Mouse (Mus musculus): ENCODE data around the gene AU040320. TPM values are rescaled to one million over a fixed set of nuclear protein-coding genes. Genes with fewer than 3 reads are reported as not detected.

AU040320 gene
- total RNA-seq, 2 experiments from 2014 or later = 18.6 to 24.2 TPM

DNA sequence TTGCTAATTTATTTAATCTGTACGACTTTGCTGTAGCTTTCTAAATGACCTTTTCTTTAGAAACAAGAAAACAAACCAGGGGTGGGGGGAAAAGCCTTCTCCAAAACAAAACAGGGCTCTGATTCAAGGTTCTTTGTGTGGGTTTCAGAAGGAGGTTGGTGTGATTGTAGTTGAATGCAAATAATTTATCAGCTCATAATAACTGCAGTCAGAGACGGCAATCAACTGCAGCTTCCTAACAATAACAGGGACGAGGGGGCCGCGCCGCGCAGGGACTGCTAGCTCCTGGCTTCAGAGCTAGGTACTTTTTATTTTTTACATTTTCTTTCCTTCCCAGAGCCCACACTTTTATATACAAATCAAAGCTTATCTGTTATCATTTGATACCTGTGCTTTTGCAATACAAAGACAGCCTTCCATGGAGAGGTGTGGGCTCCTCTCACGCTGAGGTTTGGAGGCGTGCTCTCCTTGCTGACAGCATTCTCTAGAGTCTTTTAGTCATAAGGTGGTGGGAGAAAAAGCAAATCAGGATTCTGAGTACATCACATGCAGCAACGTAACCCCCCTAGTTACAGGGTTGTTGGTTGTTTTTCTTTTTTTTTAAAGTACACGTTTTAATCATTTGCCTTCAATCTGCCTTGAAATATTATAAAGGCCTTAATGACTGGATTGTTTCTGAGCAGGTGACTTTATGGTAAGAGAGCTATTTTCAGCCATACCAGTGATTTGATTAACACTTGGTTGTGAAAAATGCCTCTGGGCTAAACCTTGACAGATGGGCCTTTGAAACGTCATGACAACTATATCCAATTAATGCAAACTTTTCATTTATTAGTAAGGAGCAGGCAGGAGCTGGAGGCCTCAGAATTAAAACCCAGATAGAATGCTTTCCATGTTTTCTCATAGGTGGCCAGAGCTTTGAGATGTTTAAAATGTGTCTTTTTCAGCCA lies 26.8 kb downstream of the AU040320 start:
- no peak for ATAC-seq (ENCODE audit: poor library complexity, severe bottlenecking)

DNA sequence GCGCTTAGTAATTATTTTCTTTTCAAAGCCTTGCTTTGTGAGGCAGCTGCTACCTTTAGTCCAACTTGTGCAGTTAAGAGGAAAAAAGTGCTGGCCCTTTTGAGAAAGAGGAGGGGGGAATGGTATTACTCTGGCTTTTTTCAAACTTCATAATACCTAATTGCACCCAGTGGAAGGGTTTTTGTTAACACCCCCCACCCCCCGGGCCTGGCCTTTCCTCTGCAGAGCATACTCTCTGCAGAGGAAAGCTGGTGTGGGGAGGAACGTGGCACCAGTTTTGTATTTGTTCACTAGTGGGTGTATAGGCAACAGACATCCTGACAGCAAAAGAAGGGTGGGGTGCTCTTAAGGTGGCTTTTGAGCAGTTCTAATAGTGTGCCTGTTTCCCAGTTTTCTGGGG lies 28.5 kb downstream of the AU040320 start:
- no peak for ATAC-seq (ENCODE audit: poor library complexity, severe bottlenecking)

GRCm38 (mm10) chr4:126782512-126782911 lies 29.2 kb downstream of the AU040320 start:
- ATAC-seq (ENCODE audit: poor library complexity, severe bottlenecking) = no peak

DNA sequence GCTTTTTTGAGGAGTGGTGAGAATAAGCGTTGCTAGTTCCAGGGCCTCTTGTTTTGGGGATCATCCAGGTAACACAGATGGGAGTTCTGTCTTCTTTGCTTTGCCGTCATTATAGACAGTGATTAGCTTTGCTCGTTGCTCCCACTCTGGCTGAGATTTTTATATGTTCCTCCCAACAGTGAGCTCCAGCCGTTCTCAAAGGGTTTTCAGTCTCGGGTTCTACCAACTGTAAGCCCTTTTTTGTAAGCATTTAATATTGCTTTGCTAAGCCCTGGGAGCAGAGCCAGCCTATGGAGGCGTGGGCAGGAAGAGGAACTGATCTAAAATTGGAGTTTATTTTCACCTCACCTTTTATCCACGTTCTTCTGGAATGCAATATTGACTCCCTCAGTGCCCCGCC lies 29.7 kb downstream of the AU040320 start:
- no peak for ATAC-seq (ENCODE audit: poor library complexity, severe bottlenecking)

- no peak for ATAC-seq (ENCODE audit: poor library complexity, severe bottlenecking)
Measured at GRCm38 (mm10) chr4:126792341-126793102, 39.2 kb downstream of the AU040320 start.

DNA sequence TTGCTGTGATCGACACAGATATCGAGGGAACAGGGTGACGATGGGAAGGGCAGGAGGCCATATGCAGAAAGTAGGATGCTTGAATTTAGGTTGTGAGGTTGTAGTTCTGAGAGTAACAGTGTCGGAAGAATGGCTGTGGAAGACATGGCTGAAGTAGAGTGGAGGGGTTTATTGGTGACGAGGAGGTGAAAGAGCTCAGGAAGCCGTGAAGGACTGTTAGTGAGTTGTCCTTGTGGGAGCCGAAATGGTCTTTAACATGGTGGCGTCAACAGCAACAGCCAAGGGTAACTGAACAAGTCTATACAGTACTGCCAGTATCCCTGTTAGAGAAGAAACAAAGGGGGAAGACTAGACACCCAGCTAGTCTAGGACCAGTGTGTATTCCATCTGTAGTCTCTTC lies 48.8 kb downstream of the AU040320 start:
- ATAC-seq (ENCODE audit: poor library complexity, severe bottlenecking) = no peak

DNA sequence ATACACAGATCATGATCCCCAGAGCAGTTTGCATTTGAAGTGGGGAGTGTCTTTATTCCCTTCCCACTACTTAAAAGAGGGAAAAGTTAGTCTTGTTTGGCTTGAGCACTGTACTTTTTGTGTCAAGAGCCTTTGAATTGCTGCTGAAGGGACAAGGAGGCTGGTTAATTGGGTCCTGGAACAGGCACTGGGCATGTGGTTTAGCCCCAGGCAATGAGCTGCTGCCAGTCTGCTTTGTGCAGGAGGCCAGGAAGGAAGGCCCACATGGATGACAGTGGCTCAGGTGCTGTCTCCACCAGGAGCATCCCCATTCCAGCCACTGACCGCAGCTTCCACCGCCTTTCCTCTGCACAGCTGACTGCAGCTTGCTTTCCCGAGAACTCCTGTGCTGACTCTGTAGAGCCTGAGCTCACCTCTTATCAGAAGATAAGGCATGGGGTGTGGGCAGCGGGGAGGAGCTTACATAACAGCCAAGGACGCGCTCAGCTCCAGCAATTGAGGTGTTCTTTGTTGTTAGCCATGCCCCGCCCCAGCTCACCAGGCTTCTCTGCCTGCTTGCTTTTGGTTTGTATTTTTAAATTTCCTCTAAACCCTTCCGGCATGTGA lies 50.0 kb downstream of the AU040320 start:
- ATAC-seq (ENCODE audit: poor library complexity, severe bottlenecking) = peak; percentile 68

DNA sequence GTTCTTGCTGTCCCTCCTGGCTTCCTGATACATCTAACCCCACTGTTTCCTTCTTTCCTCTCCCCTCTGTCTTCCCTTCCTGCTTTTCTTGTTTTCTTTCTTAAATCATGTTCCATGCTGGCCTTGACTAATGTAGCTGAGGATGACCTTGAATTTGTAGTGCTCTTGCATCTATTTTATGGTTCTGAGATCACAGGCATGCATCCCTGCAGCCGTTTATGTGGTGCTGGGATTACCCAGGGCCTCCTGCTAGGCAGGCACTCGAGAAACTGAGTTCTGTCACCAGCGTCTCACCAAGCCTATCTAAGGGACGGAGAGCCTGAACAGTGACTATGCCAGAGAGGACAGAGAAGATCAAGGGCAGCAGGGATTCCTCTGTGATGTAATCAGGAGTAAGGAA lies 52.4 kb downstream of the AU040320 start:
- ATAC-seq (ENCODE audit: poor library complexity, severe bottlenecking) = no peak

GRCm38 (mm10) chr4:126806692-126807427 lies 53.5 kb downstream of the AU040320 start:
- no peak for ATAC-seq (ENCODE audit: poor library complexity, severe bottlenecking)

DNA sequence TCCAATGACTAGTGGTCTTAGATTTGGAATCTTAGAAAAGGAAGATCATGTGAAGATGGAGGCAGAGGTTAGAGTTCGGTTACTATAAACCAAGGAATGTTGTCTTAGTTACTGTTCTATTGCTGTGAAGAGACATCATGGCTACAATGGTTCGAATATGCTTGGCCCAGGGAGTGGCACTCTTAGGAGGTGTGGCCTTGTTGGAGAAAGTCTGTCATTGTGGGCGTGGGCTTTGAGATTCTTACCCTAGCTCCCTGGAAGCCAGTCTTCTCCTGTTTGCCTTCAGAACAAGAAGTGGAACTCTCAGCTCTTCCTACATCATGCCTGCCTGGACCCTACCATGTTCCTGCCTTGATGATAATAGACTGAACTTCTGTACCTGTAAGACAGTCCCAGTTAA lies 57.2 kb downstream of the AU040320 start:
- no peak for ATAC-seq (ENCODE audit: poor library complexity, severe bottlenecking)

DNA sequence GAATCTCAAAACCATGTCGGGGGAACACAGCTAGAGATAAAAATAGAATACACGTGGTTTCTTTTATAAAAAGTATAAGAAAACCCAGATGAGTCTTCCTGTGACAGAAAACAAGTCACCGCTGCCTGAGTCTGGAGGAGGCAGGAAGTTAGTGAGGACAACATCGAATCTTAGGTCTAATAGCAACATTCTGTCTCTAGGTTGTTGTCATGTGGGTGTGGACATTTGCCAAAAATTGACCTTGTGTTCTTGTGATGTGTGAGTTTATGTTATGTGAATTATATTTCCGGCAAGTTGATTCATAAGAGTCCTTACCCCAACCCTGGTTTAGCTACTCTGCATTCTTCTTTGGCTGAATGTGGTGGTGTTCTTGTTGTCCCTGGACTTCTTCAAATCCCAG lies 59.9 kb downstream of the AU040320 start:
- ATAC-seq (ENCODE audit: poor library complexity, severe bottlenecking) = no peak

DNA sequence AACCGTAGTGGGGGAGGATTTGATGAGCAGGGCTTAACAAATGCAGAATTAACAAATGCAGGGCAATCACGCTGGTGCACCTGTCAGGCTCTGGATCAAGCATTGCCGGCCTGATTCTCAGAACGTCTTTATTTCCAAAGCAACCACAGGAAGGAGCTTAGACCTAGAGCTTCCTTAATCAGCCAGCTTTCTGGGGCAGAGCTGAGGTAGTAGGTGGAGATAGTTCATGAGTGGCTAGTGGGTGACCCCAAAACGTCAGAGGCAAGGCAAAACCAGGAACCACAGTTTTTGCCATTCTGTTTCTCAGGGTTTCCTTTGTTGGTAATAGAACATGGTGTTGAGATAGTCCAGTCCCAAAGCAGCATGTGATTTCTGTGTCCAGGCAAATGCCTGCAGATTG lies 61.5 kb downstream of the AU040320 start:
- ATAC-seq (ENCODE audit: poor library complexity, severe bottlenecking) = peak; percentile 75

GRCm38 (mm10) chr4:126822891-126823882 lies 69.8 kb downstream of the AU040320 start:
- no peak for ATAC-seq (ENCODE audit: poor library complexity, severe bottlenecking)

- ATAC-seq (ENCODE audit: poor library complexity, severe bottlenecking) = no peak
Measured at GRCm38 (mm10) chr4:126823917-126824316, 70.6 kb downstream of the AU040320 start.

DNA sequence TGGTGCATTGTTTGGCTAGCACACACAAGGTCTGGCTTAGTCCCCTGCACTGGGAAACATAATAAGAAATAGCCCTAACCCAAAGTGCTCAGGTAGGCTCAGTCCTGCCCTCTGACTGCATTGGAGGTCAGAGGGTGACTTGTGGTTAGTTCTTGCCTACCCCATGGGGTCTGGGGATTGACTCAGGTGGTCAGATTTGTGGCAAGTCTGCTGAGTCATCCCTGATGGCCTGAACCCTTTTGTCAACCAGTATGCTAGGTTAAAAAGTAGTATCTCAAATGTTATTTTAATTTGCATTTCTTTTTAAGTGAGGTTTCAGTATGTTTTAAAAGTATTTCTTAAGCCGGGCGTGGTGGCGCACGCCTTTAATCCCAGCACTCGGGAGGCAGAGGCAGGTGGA lies 77.8 kb downstream of the AU040320 start:
- ATAC-seq (ENCODE audit: poor library complexity, severe bottlenecking) = no peak

GRCm38 (mm10) chr4:126838799-126839198 lies 85.5 kb downstream of the AU040320 start:
- ATAC-seq (ENCODE audit: poor library complexity, severe bottlenecking) = no peak

GRCm38 (mm10) chr4:126839873-126840272 lies 86.5 kb downstream of the AU040320 start:
- peak; percentile 96 for ATAC-seq (ENCODE audit: poor library complexity, severe bottlenecking)

- no peak for ATAC-seq (ENCODE audit: poor library complexity, severe bottlenecking)
Measured at GRCm38 (mm10) chr4:126840996-126841560, 87.7 kb downstream of the AU040320 start.

- ATAC-seq (ENCODE audit: poor library complexity, severe bottlenecking) = no peak
Measured at GRCm38 (mm10) chr4:126842911-126843310, 89.6 kb downstream of the AU040320 start.
